Comparison of ENCODE assay signal across 26 mouse cellular contexts in the genomic region with DNA sequence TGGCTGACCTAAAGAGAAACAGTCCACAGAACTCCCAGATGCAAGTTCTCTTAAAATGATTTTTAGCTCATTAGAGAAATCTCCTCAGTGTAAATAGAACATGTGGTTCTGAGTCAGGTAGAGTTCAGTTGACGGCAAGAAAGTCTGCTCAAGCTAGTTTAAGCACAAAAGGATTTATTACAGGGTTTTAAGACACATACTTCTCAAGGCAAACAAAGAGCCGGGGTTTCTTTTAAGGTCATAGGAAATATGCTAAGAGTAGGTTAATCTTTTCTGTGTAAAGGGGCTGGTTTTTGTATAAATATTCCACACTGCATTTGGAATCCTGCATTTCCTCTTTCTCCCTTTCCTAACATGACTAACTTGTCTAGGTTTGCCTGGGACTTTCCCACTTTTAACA.
DNase-seq lines count a peak whose midpoint lies in the region; ATAC-seq and TF ChIP-seq lines count a peak whose summit lies in the region.
"Had no signal": no experiment of that assay in that cellular context is flagged by ENCODE, and none has a peak within 500 bp of the region (broad histone marks: within the 10 kb centered on the region; RNA-seq: fewer than 3 reads in every experiment).

No protein-coding gene starts in this region.

- peak overlapping the region; percentile 51 for H3K27ac ChIP-seq in intestine, embryonic 14.5 days (ENCODE audit: low read depth)
- no peak overlapping the region for H3K27ac ChIP-seq in intestine, embryonic 16.5 days (ENCODE audit: low read length)
- no peak overlapping the region for H3K27ac ChIP-seq in kidney, postnatal 0 days
- 0 out of 2 replicates have a peak overlapping the region, but pooled peaks have one; percentile 29 for H3K27ac ChIP-seq in limb, embryonic 12.5 days
- H3K27ac ChIP-seq in stomach, embryonic 16.5 days (ENCODE audit: low read length) = peak overlapping the region; percentile 76; the same call in 1 of the 2 replicates
- H3K27ac ChIP-seq: embryonic facial prominence, embryonic 12.5 days; embryonic facial prominence, embryonic 15.5 days; heart, embryonic 10.5 days; heart, embryonic 13.5 days; hindbrain, embryonic 14.5 days had no signal

- WGBS in intestine, embryonic 14.5 days = 22% methylated on average over 2 of the region's 2 CpGs
- WGBS in intestine, embryonic 16.5 days = 22% methylated on average over 2 of the region's 2 CpGs
- WGBS in kidney, postnatal 0 days = 34% methylated on average over 2 of the region's 2 CpGs
- WGBS in limb, embryonic 12.5 days = 37% methylated on average over 2 of the region's 2 CpGs
- 25% methylated on average over 2 of the region's 2 CpGs for WGBS in stomach, embryonic 16.5 days

- peaks cover 3% of the 10 kb centered on the region; the same call in 1 of the 2 replicates for H3K9me3 ChIP-seq in intestine, embryonic 14.5 days (ENCODE audit: control insufficient read depth, low read length)
- 0 out of 2 replicates have a peak, but pooled peaks cover 3% of the 10 kb centered on the region for H3K9me3 ChIP-seq in intestine, embryonic 16.5 days (ENCODE audit: control insufficient read depth, low read length)
- H3K9me3 ChIP-seq in kidney, postnatal 0 days (replicated peaks; ENCODE audit: low read length) = no peaks in the 10 kb centered on the region
- peaks cover 4% of the 10 kb centered on the region; the same call in 1 of the 2 replicates for H3K9me3 ChIP-seq in limb, embryonic 12.5 days
- H3K9me3 ChIP-seq in stomach, embryonic 16.5 days (replicated peaks; ENCODE audit: control insufficient read depth, low read length) = no peaks in the 10 kb centered on the region
- H3K9me3 ChIP-seq: embryonic facial prominence, embryonic 15.5 days; G1E; heart, embryonic 10.5 days had no signal

- TF ChIP-seq CTCF in kidney, postnatal 0 days (IDR thresholded peaks at IDR 0.05; ENCODE audit: low read depth) = no peak

- no peak overlapping the region for H3K4me2 ChIP-seq in intestine, embryonic 14.5 days (ENCODE audit: low read length)
- no peak overlapping the region for H3K4me2 ChIP-seq in intestine, embryonic 16.5 days (ENCODE audit: low read depth, low read length)
- no peak overlapping the region for H3K4me2 ChIP-seq in kidney, postnatal 0 days (ENCODE audit: low read length)
- H3K4me2 ChIP-seq in limb, embryonic 12.5 days = no peak overlapping the region
- no peak overlapping the region for H3K4me2 ChIP-seq in stomach, embryonic 16.5 days (ENCODE audit: low read depth, low read length)
- H3K4me2 ChIP-seq: embryonic facial prominence, embryonic 12.5 days; embryonic facial prominence, embryonic 15.5 days; heart, embryonic 13.5 days; hindbrain, embryonic 14.5 days had no signal

- no peak for DNase-seq in intestine, embryonic 14.5 days (ENCODE audit: low spot score)
- peak; percentile 61 for DNase-seq in kidney, postnatal 0 days (ENCODE audit: low spot score)
- DNase-seq in kidney, postnatal 25 days = no peak
- DNase-seq in right cerebral cortex, adult 2 months (ENCODE audit: low spot score in 2 of 2) = no peak
- no peak for DNase-seq in cerebellum, adult 9-11 months
- DNase-seq: adrenal gland, postnatal 10 days; adrenal gland, postnatal 36 days; cerebellum, adult 18-20 months; cerebellum, adult 9-10 months; cerebellum, postnatal 25 days; forebrain, postnatal 0 days; gastrocnemius, postnatal 25 days; heart, adult 18-20 months; heart, postnatal 14 days; heart, postnatal 4 days had no signal

- no peaks in the 10 kb centered on the region for H3K27me3 ChIP-seq in intestine, embryonic 14.5 days (replicated peaks; ENCODE audit: control insufficient read depth, insufficient read depth, low read length)
- H3K27me3 ChIP-seq in intestine, embryonic 16.5 days (replicated peaks; ENCODE audit: control insufficient read depth, insufficient read depth, low read length) = no peaks in the 10 kb centered on the region
- no peaks in the 10 kb centered on the region for H3K27me3 ChIP-seq in kidney, postnatal 0 days (ENCODE audit: insufficient read depth, low read length)
- no peaks in the 10 kb centered on the region for H3K27me3 ChIP-seq in limb, embryonic 12.5 days
- no peaks in the 10 kb centered on the region for H3K27me3 ChIP-seq in stomach, embryonic 16.5 days (ENCODE audit: control insufficient read depth, insufficient read depth, low read length)
- H3K27me3 ChIP-seq: embryonic facial prominence, embryonic 12.5 days; embryonic facial prominence, embryonic 15.5 days; heart, embryonic 13.5 days; Patski had no signal

- peaks cover 4% of the 10 kb centered on the region; the same call in 1 of the 2 replicates for H3K4me1 ChIP-seq in intestine, embryonic 14.5 days (replicated peaks; ENCODE audit: control insufficient read depth, insufficient read depth, low read length)
- H3K4me1 ChIP-seq in intestine, embryonic 16.5 days (ENCODE audit: control insufficient read depth, insufficient read depth, low read length) = no peaks in the 10 kb centered on the region
- no peaks in the 10 kb centered on the region for H3K4me1 ChIP-seq in kidney, postnatal 0 days (replicated peaks; ENCODE audit: insufficient read depth, low read length)
- H3K4me1 ChIP-seq in limb, embryonic 12.5 days (replicated peaks) = peaks cover 4% of the 10 kb centered on the region
- H3K4me1 ChIP-seq in stomach, embryonic 16.5 days (ENCODE audit: control insufficient read depth, insufficient read depth, low read length) = no peaks in the 10 kb centered on the region
- H3K4me1 ChIP-seq: embryonic facial prominence, embryonic 12.5 days; embryonic facial prominence, embryonic 15.5 days had no signal

- no peaks in the 10 kb centered on the region for H3K36me3 ChIP-seq in intestine, embryonic 14.5 days (ENCODE audit: control insufficient read depth, insufficient read depth, low read length)
- H3K36me3 ChIP-seq in intestine, embryonic 16.5 days (ENCODE audit: control insufficient read depth, insufficient read depth, low read length) = no peaks in the 10 kb centered on the region
- no peaks in the 10 kb centered on the region for H3K36me3 ChIP-seq in kidney, postnatal 0 days (ENCODE audit: insufficient read depth, low read length)
- no peaks in the 10 kb centered on the region for H3K36me3 ChIP-seq in limb, embryonic 12.5 days
- no peaks in the 10 kb centered on the region for H3K36me3 ChIP-seq in stomach, embryonic 16.5 days (ENCODE audit: control insufficient read depth, insufficient read depth, low read length)
- H3K36me3 ChIP-seq: embryonic facial prominence, embryonic 12.5 days; embryonic facial prominence, embryonic 15.5 days; G1E; heart, embryonic 13.5 days had no signal

- peak; percentile 58; the same call in 1 of the 2 replicates for ATAC-seq in intestine, embryonic 14.5 days (replicated peaks; ENCODE audit: low FRiP score, low TSS enrichment, low read depth)
- ATAC-seq in intestine, embryonic 16.5 days = no peak
- no peak for ATAC-seq in kidney, postnatal 0 days (replicated peaks; ENCODE audit: low FRiP score, low read depth)
- ATAC-seq in limb, embryonic 12.5 days (ENCODE audit: insufficient number of reproducible peaks, insufficient read depth, low FRiP score, low TSS enrichment, low read depth) = no peak
- ATAC-seq in stomach, embryonic 16.5 days (ENCODE audit: insufficient read depth, low FRiP score) = peak; percentile 75; the same call in 1 of the 2 replicates
- ATAC-seq: forebrain, embryonic 14.5 days; forebrain, postnatal 0 days; Patski had no signal

- no peak overlapping the region for H3K4me3 ChIP-seq in intestine, embryonic 14.5 days (ENCODE audit: low read depth, low read length)
- no peak overlapping the region for H3K4me3 ChIP-seq in intestine, embryonic 16.5 days (ENCODE audit: low read length)
- no peak overlapping the region for H3K4me3 ChIP-seq in kidney, postnatal 0 days (replicated peaks; ENCODE audit: low read depth, low read length)
- H3K4me3 ChIP-seq in limb, embryonic 12.5 days (replicated peaks) = no peak overlapping the region
- no peak overlapping the region for H3K4me3 ChIP-seq in stomach, embryonic 16.5 days (replicated peaks; ENCODE audit: low read length)
- H3K4me3 ChIP-seq: embryonic facial prominence, embryonic 12.5 days; embryonic facial prominence, embryonic 15.5 days; heart, embryonic 10.5 days; heart, embryonic 13.5 days had no signal

- no peak overlapping the region for H3K9ac ChIP-seq in intestine, embryonic 14.5 days (ENCODE audit: low read length)
- H3K9ac ChIP-seq in intestine, embryonic 16.5 days (ENCODE audit: low read depth, low read length) = no peak overlapping the region
- no peak overlapping the region for H3K9ac ChIP-seq in kidney, postnatal 0 days (ENCODE audit: low read depth, low read length)
- no peak overlapping the region for H3K9ac ChIP-seq in limb, embryonic 12.5 days (replicated peaks)
- H3K9ac ChIP-seq in stomach, embryonic 16.5 days (ENCODE audit: low read length) = no peak overlapping the region
- H3K9ac ChIP-seq: embryonic facial prominence, embryonic 12.5 days; embryonic facial prominence, embryonic 15.5 days; forebrain, postnatal 0 days; heart, embryonic 13.5 days; hindbrain, embryonic 14.5 days had no signal

Comparison
In these comparisons a context has a peak if more than half of its experiments do, and no peak if none do; other contexts are left out.
1. ATAC-seq: peak in intestine, embryonic 14.5 days (single experiment) and stomach, embryonic 16.5 days (single experiment); none in intestine, embryonic 16.5 days (single experiment), kidney, postnatal 0 days (single experiment) and limb, embryonic 12.5 days (single experiment).
2. H3K27ac ChIP-seq: peak in intestine, embryonic 14.5 days (single experiment), limb, embryonic 12.5 days (single experiment) and stomach, embryonic 16.5 days (single experiment); none in intestine, embryonic 16.5 days (single experiment) and kidney, postnatal 0 days (single experiment).